Mouse (Mus musculus) cerebral cortex, adult 2 months (tissue): ENCODE measurements around the gene Ffar1.

ENCODE experiments used
- WGBS: fragments of 180-500 bp; shearing (Covaris S2); methylation state at CpG from one replicate; pipeline ENCODE4 v1.1.7; 2018; 5-methylcytosine and 5-hydroxymethylcytosine counted together

The Ffar1 gene

DNA sequence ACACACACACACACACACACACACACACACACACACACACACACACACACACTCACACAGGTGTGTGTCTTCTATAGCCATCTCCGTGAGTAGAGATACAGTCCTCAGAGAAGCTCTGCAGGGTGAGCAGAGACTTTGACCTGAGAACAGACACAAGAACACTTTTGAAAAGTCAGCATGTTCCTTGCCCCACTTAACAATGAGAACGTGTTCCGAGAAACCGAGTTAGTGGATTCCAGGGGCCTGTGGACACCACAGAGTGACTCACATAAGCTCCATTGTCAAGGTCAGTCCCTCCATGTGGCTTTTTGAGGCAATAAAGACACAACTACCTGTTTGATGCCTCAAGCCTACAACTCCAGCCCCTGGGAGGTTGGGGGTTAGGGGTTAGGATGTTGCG is 14.0 kb downstream of the Ffar1 start:
- WGBS = 78% methylated on average over 5 of the region's 5 CpGs

DNA sequence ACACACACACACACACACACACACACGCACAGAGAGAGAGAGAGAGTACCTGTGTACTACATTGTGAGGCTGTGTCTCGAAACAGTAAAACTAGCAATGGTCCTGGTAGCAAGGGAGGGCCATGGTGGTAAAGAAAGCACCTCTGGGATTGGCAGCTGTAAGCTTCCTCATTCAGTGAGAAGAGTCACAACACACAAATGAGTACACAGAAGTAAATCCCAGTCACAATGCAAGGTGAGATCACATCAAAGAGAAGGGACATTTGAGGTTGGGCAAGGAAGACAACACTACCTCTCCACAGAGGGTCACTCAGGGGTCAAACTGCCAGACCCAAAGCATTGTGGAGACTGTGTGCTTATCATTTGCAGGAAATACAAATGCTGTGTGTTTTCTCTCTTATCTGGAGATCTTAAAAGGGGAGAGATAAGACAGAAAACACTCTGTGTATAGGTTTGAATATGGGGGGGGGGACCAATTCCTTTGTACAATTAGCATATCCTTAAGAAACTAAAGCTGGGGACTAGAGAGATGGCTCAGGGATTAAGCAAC is 14.8 kb downstream of the Ffar1 start:
- 87% methylated on average over 2 of the region's 2 CpGs for WGBS

DNA sequence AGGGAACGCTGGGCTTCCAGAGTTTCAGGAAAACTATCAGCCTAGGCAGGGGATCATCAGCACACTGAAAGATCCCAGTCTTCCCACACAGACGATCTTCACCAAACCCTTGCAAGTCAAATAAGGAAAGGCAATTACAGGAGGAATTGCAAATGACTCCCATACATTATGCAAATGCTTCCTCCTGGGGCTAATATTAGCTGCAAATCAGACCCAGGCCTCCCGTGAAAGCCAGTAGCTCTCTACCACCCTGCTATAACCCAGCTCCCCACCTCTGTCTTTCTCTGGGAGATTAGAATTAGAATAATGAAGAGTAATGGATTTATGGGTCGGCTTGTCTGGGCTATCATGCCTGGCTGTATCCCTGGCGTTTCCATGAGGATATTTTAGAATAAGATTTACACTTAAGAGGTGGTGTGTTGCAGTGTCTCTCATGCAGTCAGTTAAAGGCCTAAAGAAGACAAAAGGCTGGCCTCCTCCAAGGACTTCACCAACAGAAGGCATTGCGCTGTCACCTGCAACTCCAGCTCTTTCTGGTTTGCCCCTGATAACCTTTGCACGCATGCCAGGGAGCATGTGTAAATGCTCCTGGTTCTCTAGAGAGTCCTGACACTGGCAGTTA is 16.6 kb downstream of the Ffar1 start:
- 51% methylated on average over 7 of the region's 7 CpGs for WGBS

DNA sequence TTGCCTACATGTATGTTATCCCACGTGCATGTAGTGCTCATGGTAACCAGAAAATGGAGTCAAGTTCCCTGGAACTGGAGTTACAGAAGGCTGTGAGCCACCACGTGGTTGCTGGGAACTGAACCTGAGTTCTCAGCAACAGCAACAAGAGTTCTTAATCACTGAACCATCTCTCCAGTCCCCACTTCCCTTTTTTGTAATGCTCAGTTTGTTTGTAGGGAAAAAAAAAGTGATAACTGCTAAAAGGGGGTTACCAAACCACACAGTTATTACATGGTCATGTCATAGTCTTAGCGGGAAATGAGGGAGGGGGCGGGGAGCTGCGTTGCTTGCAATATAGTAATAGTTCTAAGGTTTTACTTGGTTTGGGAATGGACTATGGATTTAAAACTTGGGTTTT is 19.3 kb downstream of the Ffar1 start:
- 75% methylated on average over 5 of the region's 5 CpGs for WGBS

DNA sequence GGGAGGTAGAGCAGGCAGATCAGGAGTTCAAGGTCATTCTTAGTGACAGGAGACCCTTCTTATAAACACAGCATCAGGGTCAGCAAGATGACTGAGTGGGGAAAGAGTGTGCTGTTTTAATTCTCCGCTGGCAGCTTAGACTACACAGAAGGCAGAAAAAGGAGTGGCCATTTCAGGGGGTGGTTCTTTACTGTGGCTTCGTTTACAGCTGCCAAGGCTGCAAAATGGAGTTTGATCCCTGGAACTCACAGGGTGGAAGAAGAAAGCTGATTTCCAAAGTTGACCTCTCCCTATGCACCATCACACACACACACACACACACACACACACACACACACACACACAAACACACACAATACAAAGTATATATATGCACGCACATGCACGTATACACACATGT is 20.0 kb downstream of the Ffar1 start:
- 82% methylated on average over 4 of the region's 4 CpGs for WGBS

DNA sequence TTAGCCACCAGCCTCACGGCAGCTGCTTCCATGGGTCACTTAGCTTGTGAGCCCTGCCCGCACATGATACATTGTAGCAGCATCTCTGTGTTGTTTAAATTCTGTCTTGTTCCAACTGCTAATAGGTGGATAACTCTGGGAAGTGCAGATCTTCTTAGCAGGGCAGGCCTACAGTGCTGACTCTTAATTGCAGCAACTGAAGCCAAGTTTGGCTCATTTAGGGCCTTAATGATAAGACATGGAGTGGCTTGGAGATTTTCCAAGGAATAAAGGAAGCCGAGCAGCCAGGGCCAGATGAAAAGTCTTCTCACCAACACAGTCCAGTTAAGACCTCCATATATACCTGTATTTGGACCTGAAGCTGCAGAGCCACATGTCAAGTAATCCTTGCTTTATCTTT is 21.1 kb downstream of the Ffar1 start:
- WGBS = 73% methylated on average over 3 of the region's 3 CpGs

DNA sequence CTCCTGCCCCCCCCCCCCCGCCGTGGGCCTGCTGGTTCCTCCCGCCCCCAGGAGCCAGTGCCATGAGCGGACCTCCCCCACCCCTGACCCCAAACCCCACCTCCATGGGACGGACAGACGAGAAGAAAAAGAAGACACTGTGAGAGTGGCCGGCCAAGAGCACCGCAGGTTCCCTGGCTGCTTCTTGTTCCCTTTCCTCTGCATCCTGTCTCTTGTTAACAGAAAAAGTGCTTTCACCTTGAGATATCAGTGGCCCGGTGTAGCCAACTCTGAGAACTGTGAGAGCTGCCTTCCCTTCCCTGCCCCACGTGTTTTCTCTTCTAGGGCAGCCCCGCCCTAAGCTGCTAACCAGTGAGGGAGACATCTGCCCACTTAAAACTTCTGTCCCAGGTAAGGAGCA is 28.7 kb downstream of the Ffar1 start:
- 46% methylated on average over 11 of the region's 11 CpGs for WGBS

DNA sequence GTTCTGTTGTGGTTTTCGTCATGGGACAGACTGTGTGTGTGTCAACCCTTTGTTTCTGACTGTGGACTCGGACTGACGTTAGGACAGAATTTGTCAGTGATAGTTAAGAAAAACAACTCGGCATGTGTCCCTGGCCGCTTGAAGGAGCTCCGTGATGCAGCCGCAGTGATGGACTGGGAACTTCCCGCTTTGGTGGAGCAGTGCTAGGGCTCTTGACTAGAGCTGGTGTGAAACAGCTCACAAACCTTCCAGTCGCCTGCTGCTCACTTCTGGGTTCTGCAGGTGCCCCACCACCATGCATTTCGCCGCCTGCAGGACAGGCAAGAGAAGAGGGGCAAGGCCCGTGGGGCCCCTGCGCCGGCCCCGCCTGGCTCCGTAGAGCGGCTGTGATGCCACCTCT is 29.1 kb downstream of the Ffar1 start:
- 79% methylated on average over 17 of the region's 17 CpGs for WGBS

DNA sequence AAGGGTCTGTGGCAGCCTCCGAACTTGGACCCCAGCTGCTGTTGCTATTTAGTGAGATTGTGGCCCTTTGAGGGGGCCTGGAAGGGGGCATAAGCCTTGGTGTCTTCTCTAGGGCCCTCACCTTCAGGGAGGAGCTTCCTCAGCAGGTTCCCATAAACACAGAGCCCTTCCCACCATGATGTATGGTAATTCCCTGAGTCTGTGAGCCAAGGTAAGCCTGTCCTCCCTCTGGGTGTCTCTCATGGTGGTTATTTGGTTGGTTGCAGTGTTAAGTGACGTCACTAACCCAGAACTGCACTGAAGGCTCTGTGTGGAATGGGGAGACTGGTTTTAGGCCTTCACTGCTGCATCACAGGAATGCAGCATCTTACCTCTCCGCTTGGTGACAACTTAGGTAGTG is 31.9 kb downstream of the Ffar1 start:
- 81% methylated on average over 3 of the region's 3 CpGs for WGBS

DNA sequence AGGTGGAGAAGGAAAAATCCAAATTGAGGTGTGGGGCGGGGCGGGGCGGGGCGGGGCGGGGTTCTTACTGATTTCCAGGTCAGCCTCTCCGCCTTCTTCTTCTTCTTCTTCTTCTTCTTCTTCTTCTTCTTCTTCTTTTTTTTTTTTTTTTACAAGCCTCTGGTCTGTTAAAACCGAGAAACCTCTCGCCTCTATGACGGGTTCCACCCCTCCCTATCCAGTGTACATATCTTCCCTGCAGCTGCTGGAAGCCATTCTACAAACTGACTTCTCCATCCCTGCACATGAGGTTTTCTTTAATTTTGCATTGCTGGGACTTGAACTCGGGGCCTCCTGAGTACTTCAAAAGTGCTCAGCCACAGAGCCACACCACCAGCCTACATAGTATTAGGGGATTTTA is 34.7 kb downstream of the Ffar1 start:
- 91% methylated on average over 10 of the region's 10 CpGs for WGBS

DNA sequence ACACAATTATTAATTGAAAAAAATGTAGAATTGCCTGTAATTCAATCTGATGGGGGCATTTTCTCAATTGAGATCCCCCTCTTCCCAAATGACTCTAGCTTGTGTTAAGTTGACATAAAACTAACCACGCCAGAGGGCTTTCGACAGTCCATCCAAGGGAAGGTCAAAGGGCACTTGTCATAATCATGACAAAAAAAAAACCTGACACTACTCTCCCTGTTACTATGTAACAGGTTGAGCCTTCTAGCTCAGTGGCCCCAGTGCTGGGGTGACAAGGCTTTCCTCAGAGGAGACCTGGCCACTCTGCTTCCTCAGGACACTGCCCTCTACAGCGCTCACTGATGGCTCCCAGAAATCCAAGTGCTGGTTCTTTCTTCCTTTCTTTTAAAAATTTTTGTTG is 37.1 kb downstream of the Ffar1 start:
- WGBS = 95% methylated on average over 3 of the region's 3 CpGs

DNA sequence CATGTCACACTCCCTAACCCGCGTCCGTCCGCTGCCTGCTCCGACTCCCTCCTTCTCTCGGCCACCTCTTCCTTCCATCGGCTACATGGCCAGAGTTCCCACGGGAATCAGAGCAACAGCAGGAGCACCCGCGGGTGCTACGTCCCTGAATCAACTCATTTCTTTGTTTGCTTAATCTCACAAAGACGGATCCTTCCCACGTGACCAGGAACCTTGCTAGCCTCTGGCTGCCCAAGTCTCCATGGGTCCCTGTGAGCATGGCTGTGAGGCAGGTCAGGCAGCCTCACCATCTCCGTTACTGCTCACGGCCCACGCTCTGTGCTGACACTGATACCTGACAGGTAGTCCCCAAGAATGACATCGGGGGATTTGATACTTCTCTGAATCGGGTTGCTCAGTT is 37.7 kb downstream of the Ffar1 start, which contains the start of gene Ffar2:
TSS of gene Ffar2 (minus strand) at position 101 of the 400 bp plus-strand sequence.
- 91% methylated on average over 18 of the region's 18 CpGs for WGBS

DNA sequence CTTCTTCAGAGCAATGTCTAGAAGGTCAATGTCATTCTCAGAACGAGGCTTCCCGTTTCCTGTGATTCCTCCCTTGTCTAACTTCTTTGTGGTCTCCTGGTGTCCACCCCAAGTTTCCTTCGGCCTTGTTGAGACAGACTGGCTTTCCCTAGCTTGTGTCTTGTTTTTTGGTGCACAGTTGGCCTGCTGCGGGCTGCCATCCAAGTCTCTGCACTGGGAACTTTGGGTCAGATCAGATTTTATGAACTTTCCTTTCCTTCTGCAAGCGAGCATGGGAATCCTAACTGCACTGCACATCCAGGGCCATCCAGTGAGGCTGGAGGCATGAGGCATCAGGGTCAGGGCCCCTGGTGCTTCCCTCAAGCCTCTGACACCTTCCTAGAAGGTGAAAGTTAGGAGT is 39.8 kb downstream of the Ffar1 start:
- 71% methylated on average over 5 of the region's 5 CpGs for WGBS

DNA sequence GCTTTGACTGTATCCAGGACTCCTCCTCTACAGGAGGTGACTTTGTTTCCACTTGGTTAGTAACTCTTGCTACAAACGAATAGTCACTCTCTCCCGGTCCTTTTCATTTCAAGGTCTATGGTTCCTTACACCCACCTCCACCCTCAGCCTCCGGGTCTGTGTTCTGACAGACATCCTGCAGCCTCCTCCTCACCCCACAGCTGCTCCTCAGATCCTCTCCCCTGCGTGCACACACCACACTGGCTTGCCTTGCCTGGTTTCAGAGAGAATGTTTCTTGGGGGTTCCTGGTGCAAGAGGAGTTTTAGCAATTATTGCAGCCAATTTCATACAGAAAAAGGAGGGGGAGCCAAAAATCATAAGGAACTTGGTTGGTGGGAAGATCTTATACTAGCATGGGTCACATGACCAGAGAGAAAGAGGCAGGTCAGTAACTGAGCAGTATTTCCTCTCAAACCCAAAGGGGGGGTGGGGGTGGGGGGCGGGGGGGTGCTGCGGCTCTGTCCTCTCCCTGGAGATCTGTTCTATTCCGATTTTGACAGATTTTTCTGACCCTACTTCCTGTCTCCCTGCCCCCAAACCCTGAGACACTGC is 40.4 kb downstream of the Ffar1 start:
- 35% methylated on average over 7 of the region's 7 CpGs for WGBS

DNA sequence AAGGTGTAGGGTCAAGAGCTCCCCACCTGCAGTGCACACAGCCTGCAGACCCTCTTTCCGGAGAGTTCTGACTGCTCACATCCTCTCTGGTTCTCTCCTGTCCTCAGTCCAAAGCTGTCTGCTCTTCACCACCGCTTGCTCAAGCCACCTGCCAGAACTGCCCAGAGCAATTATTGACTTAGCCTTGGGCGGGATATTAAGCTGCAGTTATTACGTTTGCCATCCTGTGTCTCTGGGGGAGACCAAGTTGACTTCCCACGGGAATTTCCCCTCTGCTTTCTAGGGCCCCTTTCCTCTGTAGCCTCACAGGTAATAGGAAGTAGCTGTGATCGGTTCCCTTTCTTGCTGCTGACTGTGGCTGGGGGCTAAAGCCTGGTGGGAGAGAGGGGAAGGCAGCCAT is 41.2 kb downstream of the Ffar1 start:
- WGBS = 80% methylated on average over 6 of the region's 6 CpGs

DNA sequence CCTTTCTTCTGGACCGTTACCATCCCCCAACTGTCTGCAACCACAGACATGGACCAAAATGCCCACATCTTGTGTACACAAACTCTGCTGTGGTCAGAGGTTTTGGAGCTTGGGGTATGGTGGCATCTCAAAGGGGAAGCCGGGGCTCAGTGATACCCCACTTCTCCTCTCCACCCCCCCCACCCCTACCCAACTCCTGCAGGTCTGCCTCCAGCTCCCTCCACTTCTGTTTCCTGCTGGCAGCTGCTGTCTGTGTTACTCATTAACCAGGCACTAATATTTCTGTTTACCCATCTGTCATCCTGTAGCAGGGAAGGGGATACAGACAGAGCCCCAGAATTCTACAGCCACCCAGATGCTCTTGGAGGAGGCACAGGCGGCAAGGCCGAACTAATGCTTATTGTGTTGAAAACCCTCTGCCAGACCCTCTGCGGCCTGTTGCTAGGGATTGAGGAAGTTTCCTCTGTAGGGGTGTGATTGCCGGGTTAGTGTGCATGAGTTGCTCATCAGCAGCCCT is 49.0 kb downstream of the Ffar1 start:
- 73% methylated on average over 6 of the region's 6 CpGs for WGBS

DNA sequence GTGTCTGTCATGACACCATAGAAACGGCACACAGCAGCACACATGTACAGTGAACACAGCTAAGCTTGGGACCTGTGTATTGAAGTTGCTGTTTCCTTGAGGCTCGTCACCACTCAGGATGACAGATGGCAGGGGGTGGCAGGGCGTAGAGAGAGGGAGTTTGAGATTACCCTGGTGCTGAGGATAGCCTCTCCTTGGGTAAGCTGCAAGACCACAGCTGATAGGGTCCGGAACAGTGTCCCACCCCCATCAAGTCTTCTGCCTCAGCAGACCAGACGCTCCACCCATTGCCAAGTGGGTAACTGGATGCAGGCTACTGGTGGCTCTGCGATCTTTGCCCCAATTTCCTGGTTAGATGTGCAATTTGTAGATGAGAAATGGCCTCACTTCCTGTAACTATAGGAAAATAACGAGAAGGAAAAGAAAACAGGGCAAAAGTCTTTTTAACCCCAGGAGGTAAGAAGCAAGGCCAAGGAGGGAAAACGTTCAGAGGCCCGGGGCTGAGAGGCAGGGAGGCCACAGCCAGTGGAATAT is 49.5 kb downstream of the Ffar1 start:
- whole genome bisulfite sequencing = 53% methylated on average over 9 of the region's 9 CpGs

DNA sequence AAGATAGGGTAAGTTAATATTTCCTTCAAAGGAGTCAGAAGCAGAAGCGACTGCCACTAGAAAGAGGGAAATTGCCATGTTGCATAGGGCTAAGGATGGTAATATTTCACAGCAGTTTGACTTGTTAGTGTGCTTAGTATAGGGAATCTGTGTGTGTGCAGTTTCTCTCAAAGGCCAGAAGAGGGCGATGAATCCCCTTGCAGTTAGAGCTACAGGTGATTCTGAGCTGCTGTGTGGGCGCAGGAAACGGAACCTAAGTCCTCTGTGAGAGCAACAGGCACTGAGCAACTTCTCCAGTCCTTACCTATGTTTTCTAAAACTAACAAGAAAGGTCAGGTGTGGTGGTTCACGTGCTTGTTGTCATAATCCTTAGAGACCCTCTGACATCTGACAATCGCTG is 51.0 kb downstream of the Ffar1 start:
- WGBS = 66% methylated on average over 6 of the region's 6 CpGs
